Mouse (Mus musculus) MEL (cell line): ENCODE results near the gene E330009J07Rik. TPM values are rescaled to one million over a fixed set of nuclear protein-coding genes. Genes with fewer than 3 reads are reported as not detected.

Experiments used
- DNase-seq: peaks from one replicate; pipeline ENCODE4 v3.0.0; 2011; ENCODE audit warnings: low read depth, low spot score
- H3K27ac ChIP-seq: 2 replicates; pipeline ENCODE4 v1.5.1; 2012; ENCODE audit warnings: low read depth, mild to moderate bottlenecking, control low read depth, low read length, moderate library complexity; ENCODE audit not compliant: control insufficient read depth
- H3K27me3 ChIP-seq, 2 experiments: fragments of 150-350 bp in 1 of 2; sonication (generic) in 1 of 2; 2 replicates each; pipeline ENCODE4 v1.6.1; 2012; ENCODE audit warnings: low read length in 2 of 2, mild to moderate bottlenecking in 2 of 2, improper control_type of control experiment in 1 of 2, moderate library complexity in 1 of 2; ENCODE audit not compliant: insufficient read depth in 2 of 2, control insufficient read depth in 1 of 2
- H3K36me3 ChIP-seq, 2 experiments: 2 replicates each; pipeline ENCODE4 v1.6.1; 2012 to 2014; ENCODE audit warnings: low read length in 2 of 2, improper control_type of control experiment in 1 of 2, inconsistent platforms in 1 of 2, mild to moderate bottlenecking in 1 of 2; ENCODE audit not compliant: insufficient read depth in 2 of 2, control insufficient read depth in 1 of 2
- H3K4me1 ChIP-seq, 2 experiments: fragments of 150-350 bp in 1 of 2; sonication (generic) in 1 of 2; 2 replicates each; pipeline ENCODE4 v1.6.1; 2012; ENCODE audit warnings: low read length in 2 of 2, improper control_type of control experiment in 1 of 2, mild to moderate bottlenecking in 1 of 2; ENCODE audit not compliant: insufficient read depth in 2 of 2, control insufficient read depth in 1 of 2
- H3K4me3 ChIP-seq, 2 experiments: fragments of 150-350 bp in 1 of 2; sonication (generic) in 1 of 2; 2 replicates each; pipeline ENCODE4 v1.5.1; 2012; ENCODE audit warnings: low read depth in 2 of 2, low read length in 2 of 2, mild to moderate bottlenecking in 2 of 2, moderate library complexity in 2 of 2, control low read depth in 1 of 2, improper control_type of control experiment in 1 of 2; ENCODE audit not compliant: control insufficient read depth in 1 of 2, insufficient read depth in 1 of 2
- H3K79me2 ChIP-seq: 2 replicates; pipeline ENCODE4 v1.6.1; 2012; ENCODE audit warnings: mild to moderate bottlenecking, low read length, moderate library complexity; ENCODE audit not compliant: control insufficient read depth, poor library complexity, insufficient read depth
- H3K9ac ChIP-seq: 2 replicates; pipeline ENCODE4 v1.6.1; 2012; ENCODE audit warnings: low read depth, mild to moderate bottlenecking, control low read depth, low read length, moderate library complexity; ENCODE audit not compliant: control insufficient read depth, poor library complexity, severe bottlenecking
- H3K9me3 ChIP-seq: fragments of 150-350 bp; sonication (generic); replicated peaks from 2 replicates; pipeline ENCODE4 v1.6.1; 2012; ENCODE audit warnings: mild to moderate bottlenecking, low read length, improper control_type of control experiment, moderate library complexity; ENCODE audit not compliant: insufficient read depth
- BHLHE40 ChIP-seq: IDR thresholded peaks from 2 replicates; pipeline ENCODE4 v1.6.1; 2012; ENCODE audit warnings: low read depth, mild to moderate bottlenecking, inconsistent platforms, low read length, improper control_type of control experiment, borderline replicate concordance
- CHD2 ChIP-seq: IDR thresholded peaks from 2 replicates; pipeline ENCODE4 v1.6.1; 2011; ENCODE audit warnings: low read length, improper control_type of control experiment
- CTCF ChIP-seq, 3 experiments: IDR thresholded peaks in 2 of 3; conservative IDR thresholded peaks in 1 of 3; 2 replicates each; pipeline ENCODE4 v1.5.1; 2011 to 2012; ENCODE audit warnings: low read length in 3 of 3, low read depth in 2 of 3, mild to moderate bottlenecking in 2 of 3, improper control_type of control experiment in 1 of 3, inconsistent platforms in 1 of 3, mixed read lengths in 1 of 3, moderate library complexity in 1 of 3; ENCODE audit not compliant: control insufficient read depth in 1 of 3, insufficient read depth in 1 of 3, poor library complexity in 1 of 3, severe bottlenecking in 1 of 3
- ELF1 ChIP-seq: IDR thresholded peaks from 2 replicates; pipeline ENCODE4 v1.6.1; 2014; ENCODE audit warnings: low read depth, mild to moderate bottlenecking, inconsistent platforms, low read length, improper control_type of control experiment, moderate library complexity
- GABPA ChIP-seq: IDR thresholded peaks from 2 replicates; pipeline ENCODE4 v1.6.1; 2012; ENCODE audit warnings: low read depth, mild to moderate bottlenecking, inconsistent platforms, low read length, improper control_type of control experiment, moderate library complexity
- HCFC1 ChIP-seq: IDR thresholded peaks from 2 replicates; pipeline ENCODE4 v1.6.1; 2012; ENCODE audit warnings: low read depth, mild to moderate bottlenecking, inconsistent platforms, low read length, improper control_type of control experiment, moderate library complexity
- MAX ChIP-seq: IDR thresholded peaks from 2 replicates; pipeline ENCODE4 v1.6.1; 2011; ENCODE audit warnings: low read length, improper control_type of control experiment
- MAZ ChIP-seq: IDR thresholded peaks from 2 replicates; pipeline ENCODE4 v1.6.1; 2012; ENCODE audit warnings: low read depth, mild to moderate bottlenecking, inconsistent platforms, low read length, improper control_type of control experiment
- MEF2A ChIP-seq: IDR thresholded peaks from 2 replicates; pipeline ENCODE4 v1.6.1; 2014; ENCODE audit warnings: low read depth, mild to moderate bottlenecking, inconsistent platforms, low read length, improper control_type of control experiment; ENCODE audit not compliant: poor library complexity, insufficient replicate concordance, severe bottlenecking; ENCODE audit errors: extremely low read depth
- MXI1 ChIP-seq: IDR thresholded peaks from 2 replicates; pipeline ENCODE4 v1.6.1; 2011; ENCODE audit warnings: mild to moderate bottlenecking, low read depth, low read length, improper control_type of control experiment
- POLR2AphosphoS2 ChIP-seq: IDR thresholded peaks from 2 replicates; pipeline ENCODE4 v1.6.1; 2011; ENCODE audit warnings: low read length, improper control_type of control experiment
- RAD21 ChIP-seq: IDR thresholded peaks from 2 replicates; pipeline ENCODE4 v1.6.1; 2011; ENCODE audit warnings: mild to moderate bottlenecking, low read depth, low read length, improper control_type of control experiment
- TBP ChIP-seq: IDR thresholded peaks from 2 replicates; pipeline ENCODE4 v1.8.0; 2011; ENCODE audit warnings: low read depth, low read length, improper control_type of control experiment
- UBTF ChIP-seq: IDR thresholded peaks from 2 replicates; pipeline ENCODE4 v1.6.1; 2012; ENCODE audit warnings: low read depth, mild to moderate bottlenecking, inconsistent platforms, low read length, improper control_type of control experiment, moderate library complexity, borderline replicate concordance; ENCODE audit not compliant: insufficient read depth
- USF1 ChIP-seq: IDR thresholded peaks from 2 replicates; pipeline ENCODE4 v1.6.1; 2014; ENCODE audit warnings: low read depth, mild to moderate bottlenecking, inconsistent platforms, low read length, improper control_type of control experiment, moderate library complexity
- USF2 ChIP-seq, 2 experiments: IDR thresholded peaks; 2 replicates each; pipeline ENCODE4 v1.6.1; 2011 to 2012; ENCODE audit warnings: improper control_type of control experiment in 2 of 2, low read length in 2 of 2, borderline replicate concordance in 1 of 2, inconsistent platforms in 1 of 2, low read depth in 1 of 2, mild to moderate bottlenecking in 1 of 2; ENCODE audit not compliant: insufficient read depth in 1 of 2
- ZKSCAN1 ChIP-seq: IDR thresholded peaks from 2 replicates; pipeline ENCODE4 v1.6.1; 2012; ENCODE audit warnings: low read depth, mild to moderate bottlenecking, inconsistent platforms, low read length, improper control_type of control experiment, moderate library complexity
- ZMIZ1 ChIP-seq: IDR thresholded peaks from 2 replicates; pipeline ENCODE4 v1.6.1; 2012; ENCODE audit warnings: low read depth, mild to moderate bottlenecking, inconsistent platforms, low read length, improper control_type of control experiment, moderate library complexity
- ZNF384 ChIP-seq: IDR thresholded peaks from 2 replicates; pipeline ENCODE4 v1.6.1; 2012; ENCODE audit warnings: low read depth, mild to moderate bottlenecking, inconsistent platforms, low read length, improper control_type of control experiment
- polyA plus RNA-seq, 2 experiments: library from polyadenylated mRNA; stranded (reverse) in 1 of 2; unstranded in 1 of 2; fragments of >175 nt in 1 of 2; fragments of >200 nt in 1 of 2; gene quantifications; 2 replicates each; pipeline versions ENCODE4 v1.2.1 to v1.2.4; 2012; ENCODE audit warnings: low replicate concordance in 2 of 2, low read depth in 1 of 2; ENCODE audit not compliant: insufficient read length in 2 of 2, insufficient read depth in 1 of 2, missing spikeins in 1 of 2
- total RNA-seq: library from RNA; depleted of rRNA; stranded (reverse); fragments of 300-350 nt; gene quantifications from 2 replicates; pipeline ENCODE4 v1.2.3, GENCODE M21; 2012

Gene E330009J07Rik
- total and polyA plus RNA-seq, 3 experiments = 5.9 to 6.4 TPM; not detected in 1

DNA sequence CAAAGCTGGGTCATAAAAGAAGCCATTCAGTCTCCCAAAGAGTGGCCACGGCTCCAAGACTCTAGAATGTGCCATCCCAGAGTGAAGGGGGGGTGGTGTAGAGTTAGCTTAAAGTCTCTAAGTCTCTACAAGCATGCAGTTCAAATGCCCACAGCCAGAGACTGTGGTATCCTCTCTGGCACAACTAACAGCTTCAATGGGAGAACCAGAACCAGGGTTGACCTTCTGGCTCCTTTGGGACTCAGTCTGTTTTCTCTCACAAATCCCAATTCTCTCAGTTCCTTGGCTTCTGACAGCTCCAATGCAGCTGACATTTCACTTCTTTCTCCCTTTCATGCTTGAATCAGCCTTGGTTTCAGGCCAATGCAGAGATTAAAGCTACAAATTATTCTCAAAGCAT is 12.9 kb downstream of the E330009J07Rik start:
- Histone ChIP-seq H3K27me3 (no peaks in the 10 kb centered on the region), H3K4me3 (no peak overlapping the region), H3K4me1 (no peaks in the 10 kb centered on the region), H3K79me2 (no peaks in the 10 kb centered on the region), H3K9me3 (no peaks in the 10 kb centered on the region), H3K9ac (no peak overlapping the region), H3K36me3 (no peaks in the 10 kb centered on the region; a peak in 1 of 4 replicates), H3K27ac (no peak overlapping the region)
- DNase-seq = no peak
- TF ChIP-seq ELF1 = no peak
- TF ChIP-seq CHD2 = no peak
- no peak for TF ChIP-seq RAD21
- no peak for TF ChIP-seq ZNF384
- no peak for TF ChIP-seq POLR2AphosphoS2
- TF ChIP-seq MXI1 = no peak
- TF ChIP-seq CTCF (IDR thresholded peaks at IDR 0.05 in 2 of 3, conservative IDR thresholded peaks at IDR 0.05 in 1 of 3; ENCODE audit: control insufficient read depth in 1 of 3, insufficient read depth in 1 of 3, low read depth in 2 of 3, low read length in 3 of 3, poor library complexity in 1 of 3, severe bottlenecking in 1 of 3) = no peak

DNA sequence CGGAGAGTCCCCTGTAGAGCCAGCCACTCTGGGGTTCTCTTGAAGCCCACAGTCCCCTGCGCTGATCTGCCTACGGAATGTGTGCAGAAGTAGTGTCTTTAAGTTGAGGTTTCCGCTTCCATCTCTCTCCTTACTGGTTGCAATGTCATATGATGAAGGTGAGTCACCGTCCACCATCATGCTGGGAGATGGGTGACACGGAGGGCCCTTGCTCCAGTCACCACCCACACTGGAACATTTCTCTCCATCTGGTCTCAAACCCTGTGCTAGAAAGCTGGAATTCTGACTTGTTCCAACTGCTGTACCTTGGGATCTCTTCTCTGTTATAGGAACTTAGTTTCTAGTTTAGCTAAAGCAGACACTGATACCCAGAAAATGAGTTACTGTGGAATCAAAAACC is 14.8 kb downstream of the E330009J07Rik start:
- TF ChIP-seq MEF2A (no peak), ZKSCAN1 (no peak), MAX (no peak), HCFC1 (no peak), ZMIZ1 (no peak), USF1 (no peak), TBP (no peak), UBTF (no peak)
- no peak overlapping the region for H3K27ac ChIP-seq
- no peak for DNase-seq
- no peaks in the 10 kb centered on the region for H3K79me2 ChIP-seq
- H3K36me3 ChIP-seq = no peaks in the 10 kb centered on the region; a peak in 1 of 4 replicates
- H3K9ac ChIP-seq = no peak overlapping the region
- H3K4me1 ChIP-seq = no peaks in the 10 kb centered on the region
- no peaks in the 10 kb centered on the region for H3K9me3 ChIP-seq
- H3K27me3 ChIP-seq = no peaks in the 10 kb centered on the region
- H3K4me3 ChIP-seq = no peak overlapping the region

DNA sequence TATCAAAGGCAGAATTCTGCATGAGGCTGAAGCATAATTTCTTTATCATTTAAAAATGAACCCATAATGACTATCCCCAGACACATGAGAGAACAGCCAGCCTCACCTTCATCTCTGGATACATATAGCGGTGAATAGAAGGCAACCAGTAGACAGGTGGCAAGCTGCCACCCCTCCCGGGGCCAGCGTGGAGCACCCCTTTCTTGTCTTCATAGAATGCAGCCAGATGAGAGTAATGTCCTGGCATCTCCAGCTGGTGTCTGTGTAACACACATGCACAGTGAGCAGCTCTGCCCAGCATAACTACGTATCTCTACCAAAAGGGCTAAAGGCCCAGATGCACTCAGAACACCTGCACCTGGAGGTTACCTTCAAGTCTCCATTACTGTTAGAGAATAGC is 17.5 kb downstream of the E330009J07Rik start:
- H3K4me1 ChIP-seq = no peaks in the 10 kb centered on the region
- H3K27me3 ChIP-seq = no peaks in the 10 kb centered on the region
- H3K9me3 ChIP-seq = no peaks in the 10 kb centered on the region
- no peaks in the 10 kb centered on the region for H3K79me2 ChIP-seq
- no peak overlapping the region for H3K9ac ChIP-seq
- no peaks in the 10 kb centered on the region; a peak in 1 of 4 replicates for H3K36me3 ChIP-seq
- TF ChIP-seq BHLHE40 (no peak), GABPA (no peak), ZKSCAN1 (no peak), MAZ (no peak), USF2 (IDR thresholded peaks at IDR 0.05; ENCODE audit: borderline replicate concordance in 1 of 2, insufficient read depth in 1 of 2, low read depth in 1 of 2, low read length in 2 of 2) (no peak), MXI1 (no peak), POLR2AphosphoS2 (no peak)
- no peak overlapping the region for H3K4me3 ChIP-seq
- no peak overlapping the region for H3K27ac ChIP-seq
- DNase-seq = no peak
